Mouse (Mus musculus) adrenal gland, postnatal 36 days (tissue): ENCODE measurements at regions not wholly inside any gene's neighbourhood (a gene's known extent, or its start where the extent isn't known, plus 50 kb on each side); places are given as distances from the start of the nearest gene placed in this dataset.

Source experiments
- DNase-seq, 2 experiments: peaks; one replicate each; pipeline ENCODE4 v3.0.0; 2021; ENCODE audit warnings: mixed read lengths in 1 of 2

- DNase-seq: no peak
These were observed 208.2 kb downstream of the Rpl10-ps3 start for GRCm38 (mm10) chr9:50136636-50136985.

GRCm38 (mm10) chr9:50135939-50136635 is 208.7 kb downstream of the Rpl10-ps3 start:
- DNase-seq: no peak

GRCm38 (mm10) chr9:50124241-50124640 is 220.5 kb downstream of the Rpl10-ps3 start:
- DNase-seq: no peak

GRCm38 (mm10) chr9:50120820-50121599 is 223.8 kb downstream of the Rpl10-ps3 start:
- DNase-seq: no peak

GRCm38 (mm10) chr9:50119412-50119811 is 225.4 kb downstream of the Rpl10-ps3 start:
- no peak for DNase-seq

- no peak for DNase-seq
These were observed 226.2 kb downstream of the Rpl10-ps3 start for GRCm38 (mm10) chr9:50118578-50118977.

GRCm38 (mm10) chr9:50106551-50106950 is 238.2 kb downstream of the Rpl10-ps3 start:
- DNase-seq: no peak

- no peak for DNase-seq
These were observed 242.0 kb downstream of the Rpl10-ps3 start for GRCm38 (mm10) chr9:50102766-50103165.

- DNase-seq: no peak
These were observed 243.7 kb downstream of the Rpl10-ps3 start for GRCm38 (mm10) chr9:50101061-50101460.

GRCm38 (mm10) chr9:50090968-50091367 is 253.8 kb downstream of the Rpl10-ps3 start:
- DNase-seq: no peak

GRCm38 (mm10) chr9:50089916-50090315 is 254.9 kb downstream of the Rpl10-ps3 start:
- no peak for DNase-seq

GRCm38 (mm10) chr9:50080205-50080604 is 264.6 kb downstream of the Rpl10-ps3 start:
- no peak for DNase-seq

- DNase-seq: no peak
These were observed 269.9 kb upstream of the Ncam1 start for GRCm38 (mm10) chr9:50068576-50068975.

- DNase-seq: no peak
These were observed 269.1 kb upstream of the Ncam1 start for GRCm38 (mm10) chr9:50067729-50068225.

GRCm38 (mm10) chr9:50064505-50065229 is 265.9 kb upstream of the Ncam1 start:
- no peak for DNase-seq

GRCm38 (mm10) chr9:50038231-50038630 is 239.5 kb upstream of the Ncam1 start:
- no peak for DNase-seq

GRCm38 (mm10) chr9:50032322-50033158 is 233.8 kb upstream of the Ncam1 start:
- no peak for DNase-seq

- DNase-seq: no peak
These were observed 232.6 kb upstream of the Ncam1 start for GRCm38 (mm10) chr9:50031318-50031717.

GRCm38 (mm10) chr9:50029030-50029429 is 230.3 kb upstream of the Ncam1 start:
- DNase-seq: peak in 1 of 2 experiments; percentile 42

GRCm38 (mm10) chr9:50028573-50028972 is 229.8 kb upstream of the Ncam1 start:
- DNase-seq: no peak

- DNase-seq: no peak
These were observed 226.1 kb upstream of the Ncam1 start for GRCm38 (mm10) chr9:50024820-50025219.

GRCm38 (mm10) chr9:50013602-50014001 is 214.9 kb upstream of the Ncam1 start:
- no peak for DNase-seq
